Mouse (Mus musculus): ENCODE measurements around the gene Map3k3. TPM values are rescaled to one million over a fixed set of nuclear protein-coding genes. Genes with fewer than 3 reads are reported as not detected.
"Not testable (repeated sequence)": the region's sequence is repeated elsewhere in the genome, so short reads cannot be mapped to it uniquely, and the experiment has no call there.

Map3k3 gene
- polyA plus RNA-seq, 1 experiment from 2014 or later = 35.0 TPM

- ATAC-seq (ENCODE audit: insufficient number of reproducible peaks, low FRiP score) = no peak
- no peaks in the 10 kb centered on the region for H3K27me3 ChIP-seq (replicated peaks)
- 83% methylated on average over 8 of the region's 8 CpGs for WGBS
Observed at GRCm38 (mm10) chr11:106056819-106057491, 27.5 kb upstream of the Map3k3 start.

DNA sequence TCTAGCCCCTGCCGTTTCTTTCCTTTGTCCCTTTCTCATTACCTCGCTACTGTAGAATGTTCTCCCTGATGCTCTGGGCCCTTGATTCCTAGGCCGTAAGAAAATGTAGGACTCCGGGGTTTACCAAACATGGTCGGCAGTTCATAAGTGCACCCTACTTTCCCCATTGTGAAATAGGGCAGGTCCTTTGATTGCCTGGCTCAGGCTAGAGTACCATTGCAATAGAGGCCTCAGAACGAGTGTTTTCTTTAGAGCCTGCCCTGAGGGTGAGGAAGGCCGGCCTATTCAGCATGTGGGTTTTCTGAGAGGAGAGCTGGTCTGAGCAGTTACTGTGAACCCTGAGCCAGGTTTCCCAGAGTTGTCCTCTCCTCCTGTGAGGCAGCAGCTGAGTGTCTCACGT, 26.4 kb upstream of the Map3k3 start:
- H3K9me3 ChIP-seq (replicated peaks) = no peaks in the 10 kb centered on the region
- no peaks in the 10 kb centered on the region for H3K4me1 ChIP-seq (replicated peaks)
- no peak overlapping the region for H3K27ac ChIP-seq (ENCODE audit: poor library complexity, severe bottlenecking)
- no peak overlapping the region for H3K4me2 ChIP-seq
- no peaks in the 10 kb centered on the region for H3K27me3 ChIP-seq (replicated peaks)
- H3K9ac ChIP-seq = no peak overlapping the region
- H3K36me3 ChIP-seq = peaks cover 70% of the 10 kb centered on the region
- WGBS = 79% methylated on average over 8 of the region's 8 CpGs
- no peak for ATAC-seq (ENCODE audit: insufficient number of reproducible peaks, low FRiP score)
- H3K4me3 ChIP-seq = no peak overlapping the region

More at GRCm38 (mm10) chr11:106056819-106057491, 27.5 kb upstream of the Map3k3 start:
- Histone ChIP-seq H3K4me3 (no peak overlapping the region), H3K4me1 (replicated peaks) (no peaks in the 10 kb centered on the region), H3K9ac (no peak overlapping the region), H3K27ac (ENCODE audit: poor library complexity, severe bottlenecking) (no peak overlapping the region), H3K36me3 (peaks cover 79% of the 10 kb centered on the region), H3K4me2 (no peak overlapping the region), H3K9me3 (replicated peaks) (no peaks in the 10 kb centered on the region)

DNA sequence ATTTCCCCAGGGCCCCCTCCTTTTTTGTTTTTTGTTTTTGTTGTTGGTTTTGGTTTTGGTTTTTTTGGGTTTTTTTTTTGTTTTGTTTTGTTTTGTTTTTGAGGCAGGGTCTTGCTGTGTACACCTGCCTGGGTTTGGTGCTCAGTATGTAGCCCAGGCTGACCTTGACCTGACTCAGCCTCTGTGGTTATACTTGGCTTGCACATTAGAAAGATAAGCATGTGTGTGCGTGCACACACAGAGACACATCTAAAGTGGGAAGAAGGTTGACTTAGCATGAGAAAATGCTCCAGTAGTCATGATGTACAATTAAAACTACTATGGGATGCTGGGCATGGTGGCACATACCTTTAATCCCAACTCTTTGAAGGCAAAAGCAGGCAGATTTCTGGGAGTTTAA, 23.9 kb upstream of the Map3k3 start:
- peaks cover 45% of the 10 kb centered on the region for H3K36me3 ChIP-seq
- no peak overlapping the region for H3K27ac ChIP-seq (ENCODE audit: poor library complexity, severe bottlenecking)
- no peak for ATAC-seq (ENCODE audit: insufficient number of reproducible peaks, low FRiP score)
- WGBS = 83% methylated on average over 1 of the region's 1 CpGs
- no peaks in the 10 kb centered on the region for H3K9me3 ChIP-seq (replicated peaks)
- no peaks in the 10 kb centered on the region for H3K4me1 ChIP-seq (replicated peaks)
- no peak overlapping the region for H3K4me3 ChIP-seq
- H3K9ac ChIP-seq = no peak overlapping the region
- no peak overlapping the region for H3K4me2 ChIP-seq
- H3K27me3 ChIP-seq (replicated peaks) = no peaks in the 10 kb centered on the region

- Histone ChIP-seq H3K4me1 (replicated peaks) (no peaks in the 10 kb centered on the region), H3K27me3 (replicated peaks) (no peaks in the 10 kb centered on the region), H3K36me3 (peaks cover 37% of the 10 kb centered on the region), H3K9ac (no peak overlapping the region), H3K27ac (ENCODE audit: poor library complexity, severe bottlenecking) (no peak overlapping the region), H3K9me3 (replicated peaks) (no peaks in the 10 kb centered on the region), H3K4me3 (no peak overlapping the region), H3K4me2 (no peak overlapping the region)
- 85% methylated on average over 1 of the region's 1 CpGs for WGBS
- no peak for ATAC-seq (ENCODE audit: insufficient number of reproducible peaks, low FRiP score)
Observed at GRCm38 (mm10) chr11:106061311-106061710, 23.1 kb upstream of the Map3k3 start.

- H3K4me3 ChIP-seq = no peak overlapping the region
- peaks cover 13% of the 10 kb centered on the region; the same call in 1 of the 2 replicates for H3K4me1 ChIP-seq (replicated peaks)
- no peak overlapping the region for H3K9ac ChIP-seq
- no peaks in the 10 kb centered on the region for H3K9me3 ChIP-seq (replicated peaks)
- peaks cover 14% of the 10 kb centered on the region for H3K36me3 ChIP-seq
- no peak overlapping the region for H3K4me2 ChIP-seq
- ATAC-seq (ENCODE audit: insufficient number of reproducible peaks, low FRiP score) = no peak
- 78% methylated on average over 5 of the region's 5 CpGs for WGBS
- no peaks in the 10 kb centered on the region for H3K27me3 ChIP-seq (replicated peaks)
- H3K27ac ChIP-seq (ENCODE audit: poor library complexity, severe bottlenecking) = no peak overlapping the region
Observed at GRCm38 (mm10) chr11:106063756-106064155, 20.7 kb upstream of the Map3k3 start.

- Histone ChIP-seq H3K4me1 (replicated peaks) (peaks cover 13% of the 10 kb centered on the region; the same call in 1 of the 2 replicates), H3K4me3 (peak overlapping the region; percentile 86), H3K27me3 (replicated peaks) (no peaks in the 10 kb centered on the region), H3K9ac (peak overlapping the region; percentile 91), H3K9me3 (replicated peaks) (no peaks in the 10 kb centered on the region), H3K4me2 (peak overlapping the region; percentile 77), H3K27ac (ENCODE audit: poor library complexity, severe bottlenecking) (no peak overlapping the region), H3K36me3 (peaks cover 11% of the 10 kb centered on the region)
- WGBS = 41% methylated on average over 18 of the region's 18 CpGs
- no peak for ATAC-seq (ENCODE audit: insufficient number of reproducible peaks, low FRiP score)
Observed at GRCm38 (mm10) chr11:106065073-106065922, 19.1 kb upstream of the Map3k3 start.

DNA sequence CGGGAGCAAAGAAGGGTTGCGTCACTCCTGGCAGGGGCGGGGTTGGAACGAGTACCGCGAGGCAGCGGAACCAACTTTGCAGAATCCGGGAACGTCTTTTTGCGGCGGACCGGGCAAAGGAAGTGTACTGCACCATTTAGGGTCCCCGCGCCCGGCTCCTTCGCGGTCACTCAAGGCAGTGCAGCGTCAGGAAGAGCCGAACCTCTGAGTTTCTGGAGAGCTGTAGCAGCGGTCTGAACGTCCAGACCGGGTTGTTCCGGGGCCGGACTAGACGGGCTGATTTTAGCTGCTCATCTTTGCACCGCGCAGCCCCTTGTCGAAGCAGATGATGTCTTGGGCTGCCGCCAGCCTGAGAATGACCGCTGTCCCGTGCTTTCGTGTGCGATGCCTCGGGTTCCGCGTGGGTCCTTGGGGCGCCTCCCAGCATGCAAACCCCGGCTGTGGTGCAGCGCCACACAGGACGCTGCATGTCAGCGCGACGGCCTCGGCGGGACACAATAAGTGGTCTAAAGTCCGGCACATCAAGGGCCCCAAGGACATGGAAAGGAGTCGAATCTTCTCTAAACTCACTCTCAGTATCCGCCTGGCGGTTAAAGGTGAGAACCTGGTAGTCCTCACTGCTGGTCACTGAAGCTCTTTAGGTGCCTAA, 18.4 kb upstream of the Map3k3 start, which contains the start of gene Taco1:
Gene Taco1 (plus strand): TSS at position 139 of the 649 bp plus-strand sequence.
- H3K4me3 ChIP-seq = peak within 1 kb of the TSS; percentile 86
- peak within 1 kb of the TSS; percentile 77 for H3K4me2 ChIP-seq
- H3K9me3 ChIP-seq (replicated peaks) = no peaks in the 10 kb centered on the region
- WGBS = under 1% methylated on average over 49 of the region's 49 CpGs
- peaks cover 13% of the 10 kb centered on the region; the same call in 1 of the 2 replicates for H3K4me1 ChIP-seq (replicated peaks)
- peaks cover 15% of the 10 kb centered on the region for H3K36me3 ChIP-seq
- H3K27ac ChIP-seq (ENCODE audit: poor library complexity, severe bottlenecking) = peak within 1 kb of the TSS; percentile 94
- peak; percentile 93 for ATAC-seq (ENCODE audit: insufficient number of reproducible peaks, low FRiP score)
- H3K27me3 ChIP-seq (replicated peaks) = no peaks in the 10 kb centered on the region
- H3K9ac ChIP-seq = peak within 1 kb of the TSS; percentile 91

DNA sequence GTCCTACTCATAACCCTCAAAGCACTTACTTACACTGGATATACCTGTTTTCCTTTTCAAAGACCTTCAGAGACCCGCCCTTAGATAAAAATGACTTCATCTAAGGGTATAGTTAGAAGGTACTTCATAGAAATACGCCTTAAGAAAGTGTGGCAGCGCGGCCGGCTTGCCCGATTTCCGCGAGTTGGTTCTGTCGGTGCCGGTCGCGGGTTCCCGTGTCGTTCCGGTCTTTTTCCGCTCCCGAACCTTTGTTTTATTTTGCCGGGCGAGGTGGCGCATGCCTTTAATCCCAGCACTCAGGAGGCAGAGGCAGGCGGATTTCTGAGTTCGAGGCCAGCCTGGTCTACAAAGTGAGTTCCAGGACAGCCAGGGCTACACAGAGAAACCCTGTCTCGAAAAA, 17.8 kb upstream of the Map3k3 start:
- H3K9ac ChIP-seq = peak overlapping the region; percentile 91
- not testable (repeated sequence) for ATAC-seq (ENCODE audit: insufficient number of reproducible peaks, low FRiP score); H3K9me3 ChIP-seq (replicated peaks); H3K27me3 ChIP-seq (replicated peaks)
- peaks cover 15% of the 10 kb centered on the region for H3K36me3 ChIP-seq
- H3K4me2 ChIP-seq = peak overlapping the region; percentile 77
- WGBS = 9% methylated on average over 23 of the region's 23 CpGs
- peak overlapping the region; percentile 94 for H3K27ac ChIP-seq (ENCODE audit: poor library complexity, severe bottlenecking)
- H3K4me3 ChIP-seq = peak overlapping the region; percentile 86
- peaks cover 13% of the 10 kb centered on the region; the same call in 1 of the 2 replicates for H3K4me1 ChIP-seq (replicated peaks)

DNA sequence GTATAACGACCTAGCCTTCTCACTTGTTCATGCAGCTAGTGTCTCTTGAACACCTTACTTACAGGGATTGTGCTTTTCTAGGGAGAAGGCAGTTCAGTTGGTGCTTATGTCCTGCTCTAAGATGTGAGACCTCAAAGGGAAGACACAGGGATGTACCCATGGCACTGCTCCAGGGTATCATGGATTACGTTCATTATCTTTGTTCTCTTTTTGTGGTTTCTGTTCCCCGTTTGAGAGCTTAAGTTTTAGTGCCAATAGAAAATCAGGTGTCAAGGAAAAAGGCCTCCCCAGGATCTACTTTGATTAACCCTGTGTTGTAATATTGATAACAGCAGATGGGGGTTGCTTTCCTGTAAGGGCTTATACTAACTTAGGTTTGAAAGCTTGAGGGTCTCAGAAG, 10.6 kb upstream of the Map3k3 start:
- H3K27ac ChIP-seq (ENCODE audit: poor library complexity, severe bottlenecking) = no peak overlapping the region
- no peak for ATAC-seq (ENCODE audit: insufficient number of reproducible peaks, low FRiP score)
- no peaks in the 10 kb centered on the region for H3K27me3 ChIP-seq (replicated peaks)
- WGBS = 77% methylated on average over 3 of the region's 3 CpGs
- peaks cover 39% of the 10 kb centered on the region for H3K36me3 ChIP-seq
- H3K9ac ChIP-seq = no peak overlapping the region
- H3K4me1 ChIP-seq (replicated peaks) = no peaks in the 10 kb centered on the region
- H3K4me3 ChIP-seq = no peak overlapping the region
- H3K9me3 ChIP-seq (replicated peaks) = no peaks in the 10 kb centered on the region
- no peak overlapping the region for H3K4me2 ChIP-seq

DNA sequence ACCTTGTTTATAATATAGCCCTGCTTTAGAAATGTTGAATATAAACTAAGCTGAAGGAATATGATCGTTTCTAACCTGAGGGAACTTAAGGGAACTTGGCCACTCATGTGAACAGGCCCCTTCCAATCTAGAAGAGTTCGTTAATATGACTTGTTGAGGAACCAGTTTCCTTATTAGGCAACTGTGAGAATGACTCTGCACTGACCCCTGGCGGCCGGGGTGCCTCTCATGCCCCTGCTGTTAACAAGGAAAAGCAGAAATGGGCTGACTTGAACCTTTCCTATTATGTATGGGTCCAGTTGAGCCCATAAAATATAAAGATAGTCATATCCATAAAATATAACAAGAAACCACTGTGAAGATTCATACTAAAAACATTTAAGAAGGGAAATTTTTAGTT, 8.1 kb upstream of the Map3k3 start:
- H3K9me3 ChIP-seq (replicated peaks) = no peaks in the 10 kb centered on the region
- H3K4me1 ChIP-seq (replicated peaks) = no peaks in the 10 kb centered on the region
- H3K36me3 ChIP-seq = peaks cover 24% of the 10 kb centered on the region
- no peak overlapping the region for H3K4me2 ChIP-seq
- no peak overlapping the region for H3K27ac ChIP-seq (ENCODE audit: poor library complexity, severe bottlenecking)
- no peak overlapping the region for H3K4me3 ChIP-seq
- H3K9ac ChIP-seq = no peak overlapping the region
- no peaks in the 10 kb centered on the region for H3K27me3 ChIP-seq (replicated peaks)
- no peak for ATAC-seq (ENCODE audit: insufficient number of reproducible peaks, low FRiP score)
- WGBS = 9% methylated on average over 4 of the region's 4 CpGs

Measured in heart, embryonic 12.5 days (tissue).